Comparison of ENCODE assay signal across 14 mouse cellular contexts in the genomic region with DNA sequence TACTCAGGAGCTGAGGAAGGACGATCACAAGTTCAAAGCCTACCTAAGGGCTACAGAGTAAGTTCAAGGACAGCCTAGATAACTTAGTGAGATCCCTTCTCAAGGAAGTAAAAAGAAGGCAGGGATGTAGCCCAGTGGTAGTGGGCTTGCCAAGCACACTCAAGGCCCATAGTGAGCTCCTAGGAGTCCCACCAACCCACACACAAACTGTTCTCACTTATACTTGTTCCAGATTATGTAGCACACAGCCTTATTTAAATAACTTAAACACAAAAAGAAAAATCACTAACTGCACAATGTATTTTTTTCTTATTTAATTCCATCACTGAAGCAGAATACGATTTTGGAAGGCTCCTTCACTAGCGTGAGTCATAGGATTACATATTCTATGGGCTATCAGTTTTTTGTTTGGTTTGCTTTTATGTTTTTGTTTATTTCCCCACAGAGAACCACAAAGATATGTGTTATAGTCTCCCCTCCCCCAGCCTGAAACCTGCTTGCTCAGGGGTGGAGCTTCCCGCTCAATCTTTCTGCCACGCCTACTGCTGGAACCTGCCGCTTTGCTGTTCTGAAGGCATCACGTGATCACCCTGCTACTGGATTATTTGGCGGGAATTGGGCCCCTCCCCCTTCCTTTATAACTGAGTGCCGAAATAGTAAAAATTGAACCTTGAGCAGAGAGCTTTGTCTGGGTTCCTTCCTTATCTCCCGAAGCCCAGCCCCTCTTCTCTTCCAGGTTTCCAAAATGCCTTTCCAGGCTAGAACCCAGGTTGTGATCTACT.
"Had no signal": no experiment of that assay in that cellular context is flagged by ENCODE, and none has a peak within 500 bp of the region (broad histone marks: within the 10 kb centered on the region; RNA-seq: fewer than 3 reads in every experiment).

No protein-coding gene starts in this region.

- H3K4me2 ChIP-seq: limb, embryonic 13.5 days; liver, embryonic 11.5 days; midbrain, embryonic 12.5 days had no signal

- H3K27me3 ChIP-seq: limb, embryonic 13.5 days; megakaryocyte, embryonic 14.5 days; midbrain, embryonic 12.5 days had no signal

- H3K9ac ChIP-seq: limb, embryonic 13.5 days; midbrain, embryonic 12.5 days had no signal

- H3K4me3 ChIP-seq: layer of hippocampus, adult 2 months; limb, embryonic 13.5 days; megakaryocyte, embryonic 14.5 days; midbrain, embryonic 12.5 days had no signal

- H3K9me3 ChIP-seq: limb, embryonic 13.5 days; megakaryocyte, embryonic 14.5 days; midbrain, embryonic 12.5 days had no signal

- DNase-seq: kidney, adult 18-20 months; kidney, postnatal 10 days; kidney, postnatal 4 days; left cerebral cortex, postnatal 4 days; lung, adult 18-20 months; lung, postnatal 4 days; right cerebral cortex, postnatal 4 days; thymus, postnatal 4 days had no signal

- H3K27ac ChIP-seq: layer of hippocampus, adult 2 months; limb, embryonic 13.5 days; midbrain, embryonic 12.5 days had no signal

- H3K4me1 ChIP-seq: megakaryocyte, embryonic 14.5 days; midbrain, embryonic 12.5 days had no signal

- ATAC-seq: midbrain, embryonic 16.5 days had no signal
